Comparison of ENCODE assay signal across 24 mouse cellular contexts in genomic region chr3:38436596-38436995, GRCm38 (mm10).
"Had no signal": no experiment of that assay in that cellular context is flagged by ENCODE, and none has a peak within 500 bp of the region (broad histone marks: within the 10 kb centered on the region; RNA-seq: fewer than 3 reads in every experiment).

No protein-coding gene starts in this region.

- H3K9me3 ChIP-seq: heart, embryonic 13.5 days; heart, embryonic 15.5 days; hindbrain, embryonic 13.5 days; hindbrain, embryonic 15.5 days; kidney, embryonic 15.5 days; limb, embryonic 15.5 days had no signal

- H3K36me3 ChIP-seq: heart, embryonic 13.5 days; heart, embryonic 15.5 days; hindbrain, embryonic 13.5 days; hindbrain, embryonic 15.5 days; kidney, embryonic 15.5 days; limb, embryonic 13.5 days; limb, embryonic 15.5 days had no signal

- DNase-seq: gastrocnemius, postnatal 25 days; heart, adult 11 months; heart, adult 2 months; heart, postnatal 14 days; heart, postnatal 36 days; kidney, adult 11 months; kidney, adult 2 months; kidney, adult 9 months; kidney, postnatal 14 days; kidney, postnatal 36 days; layer of hippocampus, adult 9-11 months; layer of hippocampus, postnatal 36 days; left cerebral cortex, postnatal 4 days had no signal

- H3K9ac ChIP-seq: heart, embryonic 13.5 days; heart, embryonic 15.5 days; hindbrain, embryonic 13.5 days; hindbrain, embryonic 15.5 days; kidney, embryonic 15.5 days; limb, embryonic 13.5 days; limb, embryonic 15.5 days had no signal

- H3K4me2 ChIP-seq: heart, embryonic 11.5 days; heart, embryonic 13.5 days; heart, embryonic 15.5 days; hindbrain, embryonic 13.5 days; hindbrain, embryonic 15.5 days; kidney, embryonic 15.5 days; limb, embryonic 13.5 days; limb, embryonic 15.5 days had no signal

- H3K4me3 ChIP-seq: heart, adult 2 months; heart, embryonic 13.5 days; heart, embryonic 15.5 days; hindbrain, embryonic 13.5 days; hindbrain, embryonic 15.5 days; kidney, embryonic 15.5 days; limb, embryonic 13.5 days; limb, embryonic 15.5 days had no signal

- H3K27ac ChIP-seq: heart, adult 2 months; heart, embryonic 13.5 days; heart, embryonic 15.5 days; hindbrain, embryonic 13.5 days; hindbrain, embryonic 15.5 days; hindbrain, postnatal 0 days; kidney, embryonic 15.5 days; kidney, postnatal 0 days; limb, embryonic 13.5 days; limb, embryonic 15.5 days had no signal

- H3K4me1 ChIP-seq: limb, embryonic 15.5 days had no signal

- ATAC-seq: hindbrain, postnatal 0 days; intestine, embryonic 16.5 days had no signal

- H3K27me3 ChIP-seq: heart, embryonic 13.5 days; heart, embryonic 15.5 days; hindbrain, embryonic 13.5 days; hindbrain, embryonic 15.5 days; kidney, embryonic 15.5 days; limb, embryonic 13.5 days; limb, embryonic 15.5 days had no signal
